Comparison of ENCODE assay signal across 10 mouse cellular contexts in genomic region chr6:40893577-40893976, GRCm38 (mm10). TPM values are rescaled to one million over a fixed set of nuclear protein-coding genes. Genes with fewer than 3 reads are reported as not detected.
DNase-seq lines count a peak whose midpoint lies in the region; ATAC-seq lines count a peak whose summit lies in the region.
"Had no signal": no experiment of that assay in that cellular context is flagged by ENCODE, and none has a peak within 500 bp of the region (broad histone marks: within the 10 kb centered on the region; RNA-seq: fewer than 3 reads in every experiment).

No protein-coding gene starts in this region.

- no peaks in the 10 kb centered on the region for H3K27me3 ChIP-seq in liver, embryonic 12.5 days (replicated peaks)

- no peak overlapping the region for H3K4me3 ChIP-seq in liver, embryonic 12.5 days
- H3K4me3 ChIP-seq: myocyte had no signal

- no peak overlapping the region for H3K9ac ChIP-seq in liver, embryonic 12.5 days

- H3K4me2 ChIP-seq in liver, embryonic 12.5 days: no peak overlapping the region

- H3K9me3 ChIP-seq in liver, embryonic 12.5 days (replicated peaks): no peaks in the 10 kb centered on the region

- ATAC-seq in CD4-positive, CD25-positive, alpha-beta regulatory T cell, adult 4 months: no peak
- no peak for ATAC-seq in liver, embryonic 12.5 days

- H3K36me3 ChIP-seq in liver, embryonic 12.5 days: no peaks in the 10 kb centered on the region

- H3K27ac ChIP-seq in liver, embryonic 12.5 days: no peak overlapping the region

- WGBS in liver, embryonic 12.5 days (ENCODE audit: insufficient replicate concordance): 28% methylated on average over 7 of the region's 7 CpGs

- 0 out of 2 replicates have a peak, but pooled peaks cover 3% of the 10 kb centered on the region for H3K4me1 ChIP-seq in liver, embryonic 12.5 days

- intact Hi-C loops in left cerebral cortex, postnatal 4 days (cut with DNase I): no loop called here

- peak; percentile 78 for DNase-seq in CD4-positive, CD25-positive, alpha-beta regulatory T cell, adult 2 months (ENCODE audit: low read depth, low spot score)
- peak; percentile 43 for DNase-seq in liver
- DNase-seq in c-Kit-positive CD71-negative TER-119-negative erythroid progenitor cells, embryonic 14.5 days (ENCODE audit: low read depth): peak; percentile 76
- DNase-seq in left cerebral cortex, postnatal 4 days: peak; percentile 5
- DNase-seq in right cerebral cortex, postnatal 25 days: peak; percentile 17
- no peak for DNase-seq in cerebellum, adult 18-20 months

RNA-seq across cellular contexts. Expression of gene Moxd2, which starts 6.3 kb away (rescaled TPM):
- polyA plus RNA-seq in CD4-positive, CD25-positive, alpha-beta regulatory T cell, adult 4 months (2017; shearing (Covaris generic)): under 1 TPM; 0.33 to 0.46 TPM
- polyA plus RNA-seq in liver, embryonic 12.5 days (2016; fragmentation: Nextera tagmentation; extraction: Ambion mirVana): not detected in 2 replicates
- not detected for total RNA-seq in left cerebral cortex, postnatal 4 days (2021)
- polyA plus RNA-seq: heart, embryonic 16.5 days; myocyte had no signal

RNA-seq across cellular contexts. Expression of gene Prss58, which starts 6.6 kb away (rescaled TPM):
- polyA plus RNA-seq in CD4-positive, CD25-positive, alpha-beta regulatory T cell, adult 4 months (2017; shearing (Covaris generic)): not detected
- not detected in 2 replicates for polyA plus RNA-seq in liver, embryonic 12.5 days (2016; fragmentation: Nextera tagmentation; extraction: Ambion mirVana)
- total RNA-seq in left cerebral cortex, postnatal 4 days (2021): not detected
- polyA plus RNA-seq: heart, embryonic 16.5 days; myocyte had no signal

RNA-seq across cellular contexts. Expression of gene 1700074P13Rik, which starts 46.8 kb away (rescaled TPM):
- polyA plus RNA-seq in CD4-positive, CD25-positive, alpha-beta regulatory T cell, adult 4 months (2017; shearing (Covaris generic)): not detected
- not detected in 2 replicates for polyA plus RNA-seq in liver, embryonic 12.5 days (2016; fragmentation: Nextera tagmentation; extraction: Ambion mirVana)
- total RNA-seq in left cerebral cortex, postnatal 4 days (2021): not detected
- polyA plus RNA-seq: heart, embryonic 16.5 days; myocyte had no signal

RNA-seq across cellular contexts. Expression of gene Gm4744, which starts 58.1 kb away (rescaled TPM):
- not detected for polyA plus RNA-seq in CD4-positive, CD25-positive, alpha-beta regulatory T cell, adult 4 months (2017; shearing (Covaris generic))
- polyA plus RNA-seq in liver, embryonic 12.5 days (2016; fragmentation: Nextera tagmentation; extraction: Ambion mirVana): not detected in 2 replicates
- total RNA-seq in left cerebral cortex, postnatal 4 days (2021): not detected
- polyA plus RNA-seq: heart, embryonic 16.5 days; myocyte had no signal

Comparison
In these comparisons a context has a peak if more than half of its experiments do, and no peak if none do; other contexts are left out.
1. DNase-seq: peak in CD4-positive, CD25-positive, alpha-beta regulatory T cell, adult 2 months (single experiment), liver (single experiment), c-Kit-positive CD71-negative TER-119-negative erythroid progenitor cells, embryonic 14.5 days (single experiment), left cerebral cortex, postnatal 4 days (single experiment) and right cerebral cortex, postnatal 25 days (single experiment); none in cerebellum, adult 18-20 months (0 of 2).